Mouse (Mus musculus) thymus, postnatal 10 days (tissue): ENCODE data around the gene Peli1.
"Not testable (repeated sequence)": the region's sequence is repeated elsewhere in the genome, so short reads cannot be mapped to it uniquely, and the experiment has no call there.

ENCODE experiments used
- DNase-seq, 2 experiments: peaks; one replicate each; pipeline ENCODE4 v3.0.0; 2021; ENCODE audit warnings: low spot score in 2 of 2

The Peli1 gene

GRCm38 (mm10) chr11:21191821-21192220 lies 100.7 kb downstream of the Peli1 start:
- DNase-seq = not testable (repeated sequence)

GRCm38 (mm10) chr11:21194851-21195250 lies 103.8 kb downstream of the Peli1 start:
- DNase-seq = no peak
